Mouse (Mus musculus) monocyte, adult 5-6 weeks (primary cell): ENCODE data around the gene Fkbp10. TPM values are rescaled to one million over a fixed set of nuclear protein-coding genes. Genes with fewer than 3 reads are reported as not detected.

Experiments
- ATAC-seq: fragments of 153-309, 156-312 bp; replicated peaks from 2 replicates; pipeline ENCODE4 v1.8.0; 2017; ENCODE audit warnings: mild to moderate bottlenecking; ENCODE audit not compliant: low TSS enrichment, insufficient number of reproducible peaks, severe bottlenecking, poor library complexity, low FRiP score
- total RNA-seq: library from RNA; stranded (forward); fragments of 200-1000, 200-491, 200-594 nt; gene quantifications from 3 replicates; pipeline ENCODE4 v1.2.3, GENCODE M21; 2017

Gene Fkbp10
- total RNA-seq: 0.57 to 4.4 TPM (median 2.1 TPM) in 3 replicates

GRCm38 (mm10) chr11:100414914-100415822, at the start of gene Fkbp10:
Gene Fkbp10, plus strand, starts transcription at chr11:100415697.
- ATAC-seq: no peak

GRCm38 (mm10) chr11:100369145-100369544, 46.4 kb upstream of the Fkbp10 start:
- no peak for ATAC-seq

- ATAC-seq: no peak
These were observed 45.7 kb upstream of the Fkbp10 start for GRCm38 (mm10) chr11:100369822-100370221.

- no peak for ATAC-seq
These were observed 43.4 kb upstream of the Fkbp10 start for GRCm38 (mm10) chr11:100371981-100372558.

DNA sequence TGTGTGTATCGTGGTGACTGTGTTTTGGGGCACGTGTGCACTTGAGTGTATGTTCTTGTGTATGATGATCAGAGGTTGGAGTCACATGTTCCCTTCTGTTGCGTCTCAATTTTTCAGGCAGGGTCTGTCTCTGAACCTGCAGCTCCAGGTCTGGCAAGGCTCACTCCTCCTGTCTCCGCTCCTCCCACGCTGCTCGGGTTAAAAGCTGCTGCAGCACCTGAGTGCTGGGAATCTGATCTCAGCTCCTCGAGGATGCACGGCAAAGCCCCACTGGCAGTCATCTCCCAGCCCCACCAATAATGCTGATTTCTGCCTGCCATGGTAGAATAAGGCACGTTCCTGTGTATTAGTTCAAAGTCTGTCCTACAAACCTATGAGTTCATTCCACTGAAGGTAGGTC, 40.4 kb upstream of the Fkbp10 start:
- ATAC-seq: no peak

DNA sequence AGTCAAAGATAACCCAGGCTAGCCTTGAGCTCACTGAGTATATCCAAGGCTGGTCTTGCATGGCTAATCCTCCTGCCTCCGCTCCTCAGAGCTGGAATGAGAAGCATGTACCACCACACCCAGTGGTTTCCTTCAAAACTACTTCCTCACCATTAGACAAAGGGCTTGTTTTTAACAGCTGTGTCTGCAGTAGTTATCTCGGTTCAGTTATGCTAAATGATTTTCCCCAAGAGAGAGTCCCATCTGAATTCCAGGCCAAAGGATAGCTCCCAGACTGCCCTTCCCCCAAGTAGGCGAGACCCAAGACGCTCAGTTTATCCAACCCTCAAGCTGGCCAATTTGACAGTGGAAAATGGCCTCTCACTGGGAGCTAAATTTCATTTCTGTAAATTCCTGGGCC, 39.5 kb upstream of the Fkbp10 start:
- ATAC-seq: no peak

GRCm38 (mm10) chr11:100376746-100377389, 38.6 kb upstream of the Fkbp10 start:
- no peak; the same call in 1 of the 2 replicates for ATAC-seq

GRCm38 (mm10) chr11:100377989-100378388, 37.5 kb upstream of the Fkbp10 start:
- no peak for ATAC-seq

GRCm38 (mm10) chr11:100378446-100378845, 37.1 kb upstream of the Fkbp10 start:
- no peak for ATAC-seq

DNA sequence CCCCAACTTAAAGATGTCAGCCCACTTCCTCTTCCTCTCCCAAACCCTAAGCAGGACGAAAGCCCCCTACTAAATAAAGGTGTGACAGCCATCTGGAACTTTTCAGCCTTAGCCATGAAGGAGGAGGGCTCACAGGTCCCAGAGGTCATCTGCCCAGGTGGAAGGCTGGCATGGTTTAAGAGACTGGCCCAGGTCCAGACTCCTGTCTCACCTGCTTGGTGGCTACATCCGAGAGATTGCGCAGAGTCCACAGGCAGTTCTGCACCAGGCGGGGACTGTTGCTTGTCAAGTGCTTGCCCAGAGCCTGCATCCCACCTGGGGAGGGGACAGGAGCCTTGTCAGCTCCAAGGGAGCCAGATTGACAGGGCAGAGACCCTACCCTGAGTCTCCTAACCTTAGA, 36.2 kb upstream of the Fkbp10 start:
- ATAC-seq: no peak

DNA sequence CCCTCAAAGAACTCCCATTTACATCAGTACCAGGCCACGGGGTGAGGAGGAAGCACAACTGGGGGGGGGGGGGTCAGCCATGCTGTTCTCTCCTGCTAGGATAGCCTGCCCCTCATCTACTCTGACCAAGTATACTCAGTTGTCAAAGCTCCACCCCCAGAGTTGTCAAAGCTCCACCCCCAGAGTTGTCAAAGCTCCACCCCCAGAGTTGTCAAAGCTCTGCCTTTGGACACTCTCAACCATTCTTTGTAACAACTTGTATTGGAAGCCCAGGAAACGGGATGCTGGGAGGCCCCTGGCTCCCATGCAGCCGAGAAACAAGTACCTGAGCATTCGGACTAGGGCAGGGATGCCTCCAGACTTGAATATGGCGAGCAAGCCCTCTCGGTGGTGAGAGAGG, 32.8 kb upstream of the Fkbp10 start:
- no peak for ATAC-seq

GRCm38 (mm10) chr11:100385016-100385415, 30.5 kb upstream of the Fkbp10 start:
- no peak for ATAC-seq

- no peak for ATAC-seq
These were observed 28.9 kb upstream of the Fkbp10 start for GRCm38 (mm10) chr11:100386586-100386985.

- ATAC-seq: no peak
These were observed 28.4 kb upstream of the Fkbp10 start for GRCm38 (mm10) chr11:100387111-100387510.

DNA sequence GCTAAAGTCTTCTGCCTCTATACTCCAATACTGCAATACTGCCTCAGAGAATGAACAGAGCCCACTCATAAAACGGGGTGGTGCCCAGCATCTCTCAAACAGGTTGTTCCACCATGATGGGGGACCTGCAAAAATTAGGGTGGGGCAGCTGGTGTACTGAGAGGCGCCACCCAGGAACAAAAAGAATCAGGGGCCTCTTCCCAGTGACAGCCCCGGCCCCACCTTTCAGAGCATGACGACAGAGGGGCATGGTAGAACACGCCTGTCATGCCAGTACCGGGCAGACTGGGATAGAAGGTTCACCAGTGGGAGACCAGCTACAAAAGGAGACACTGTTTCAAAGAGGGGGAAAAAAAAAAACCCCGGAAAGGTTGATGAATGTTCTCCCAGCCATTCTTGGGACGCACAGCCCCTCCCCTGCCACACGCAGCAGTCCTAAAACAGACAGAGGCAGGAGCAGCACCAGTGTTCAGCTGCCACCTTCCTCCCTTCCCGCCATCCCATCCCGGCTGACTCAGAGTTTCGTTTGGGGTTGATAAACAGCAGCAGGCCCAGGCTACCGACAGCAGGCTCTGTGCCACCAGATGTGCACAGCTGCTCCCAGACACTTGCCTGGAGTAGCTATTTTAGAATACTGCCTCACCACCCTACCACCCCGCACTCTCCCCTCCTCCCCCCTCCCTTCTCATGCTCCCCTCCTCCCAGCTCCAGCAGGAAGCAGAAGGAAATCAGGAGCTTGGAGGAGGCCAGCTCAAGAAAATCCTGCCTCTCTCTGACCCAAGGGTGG, 27.7 kb upstream of the Fkbp10 start:
- no peak for ATAC-seq

GRCm38 (mm10) chr11:100388588-100388987, 26.9 kb upstream of the Fkbp10 start:
- no peak for ATAC-seq

- ATAC-seq: no peak
These were observed 25.5 kb upstream of the Fkbp10 start for GRCm38 (mm10) chr11:100389931-100390445.

- no peak for ATAC-seq
These were observed 24.2 kb upstream of the Fkbp10 start for GRCm38 (mm10) chr11:100391081-100391883.
